Mouse (Mus musculus) heart, adult 18-20 months (tissue): ENCODE measurements around the gene Nav2. TPM values are rescaled to one million over a fixed set of nuclear protein-coding genes. Genes with fewer than 3 reads are reported as not detected.

Experiments used
- DNase-seq, 2 experiments: peaks; one replicate each; pipeline ENCODE4 v3.0.0; 2021 to 2022; ENCODE audit warnings: mixed read lengths in 1 of 2
- total RNA-seq, 2 experiments: library from RNA; stranded (reverse); gene quantifications; 2 replicates each; pipeline ENCODE4 v1.2.3; 2021

The Nav2 gene
- total RNA-seq, 2 experiments from 2014 or later, result 35.5 to 45.2 TPM

DNA sequence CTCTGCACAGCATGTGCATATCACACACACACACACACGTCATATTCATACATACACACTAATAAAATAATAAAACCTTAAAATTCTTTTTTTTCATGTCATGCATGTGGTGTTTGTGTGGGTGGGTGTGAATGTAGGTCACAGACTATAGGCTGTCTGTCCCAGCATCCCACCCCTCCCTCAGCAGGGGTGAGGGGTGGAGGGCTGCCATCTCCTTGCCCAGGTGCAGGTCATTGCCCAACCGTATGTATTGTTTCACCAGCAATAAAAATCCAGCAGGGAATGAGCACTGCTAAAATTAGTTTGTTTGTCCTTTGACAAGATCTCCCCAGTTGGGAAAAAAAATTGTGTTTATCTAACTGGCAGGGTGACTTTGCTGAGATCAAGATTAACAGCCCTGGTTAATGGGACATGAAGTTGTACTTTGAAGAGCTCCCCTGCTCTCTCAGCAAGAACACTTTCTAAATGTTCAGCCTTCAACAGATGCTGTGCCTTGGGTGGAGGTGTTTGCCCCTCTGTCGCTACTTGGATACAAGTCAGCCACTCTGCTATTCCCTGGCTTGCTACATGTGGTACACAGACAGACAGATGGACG lies 580.1 kb downstream of the Nav2 start:
- no peak for DNase-seq

DNA sequence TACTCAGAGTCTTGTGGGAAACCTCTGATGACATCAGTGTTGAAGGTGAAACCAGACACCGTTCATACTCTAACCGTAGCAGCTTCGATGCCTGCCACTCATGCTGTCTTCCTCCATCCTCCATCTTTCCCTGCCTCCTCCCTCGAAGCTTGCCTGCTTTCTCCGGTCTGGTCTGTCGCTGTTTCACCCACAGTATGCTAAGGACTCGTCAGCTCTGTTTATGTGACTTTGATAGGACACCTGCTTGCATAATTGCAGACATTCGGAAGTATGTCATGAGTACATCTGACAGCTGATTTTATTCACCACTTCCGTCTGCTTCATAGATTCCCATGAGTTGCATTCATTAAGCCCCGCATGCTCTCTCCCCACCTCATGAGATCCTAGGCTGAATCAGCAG lies 582.3 kb downstream of the Nav2 start:
- DNase-seq, result no peak

DNA sequence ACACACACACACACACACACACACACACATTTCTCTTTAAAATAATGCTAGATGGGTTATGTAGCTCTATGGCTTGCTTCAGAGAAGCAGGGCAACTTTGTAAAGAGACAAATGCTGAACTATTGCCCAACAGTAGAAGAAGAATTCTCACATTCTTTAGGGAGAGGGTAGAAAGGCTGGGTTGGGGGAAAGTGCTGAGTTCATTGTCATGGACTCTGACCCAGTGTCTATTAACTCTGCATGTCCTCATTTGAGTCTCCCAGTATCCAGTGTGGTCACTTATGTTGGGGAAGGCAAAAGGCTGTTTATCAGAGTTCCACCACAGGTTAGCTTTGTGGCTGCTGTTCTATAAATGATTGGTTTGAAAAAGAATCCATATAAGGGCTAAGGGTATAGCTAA lies 584.1 kb downstream of the Nav2 start:
- DNase-seq, result no peak

DNA sequence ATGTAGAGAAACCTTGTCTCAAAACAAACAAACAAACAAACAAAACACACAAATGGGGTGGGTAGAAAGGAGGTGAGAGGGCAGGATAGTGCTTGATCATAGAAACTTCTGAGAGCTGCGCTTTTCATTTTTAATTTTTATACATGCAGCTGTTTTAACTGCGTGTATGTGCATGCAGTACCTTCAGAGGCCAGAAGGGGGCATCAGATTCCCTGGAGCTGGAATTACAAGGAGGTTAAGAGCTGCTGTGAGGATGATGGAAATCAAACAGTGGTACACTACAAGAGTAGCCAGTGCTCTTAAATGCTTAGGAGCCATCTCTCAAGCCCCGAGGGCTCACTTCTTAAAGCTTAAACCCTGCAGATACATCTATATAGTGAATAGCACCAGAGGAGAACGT lies 584.7 kb downstream of the Nav2 start:
- DNase-seq, result peak in 1 of 2 experiments; percentile 45

DNA sequence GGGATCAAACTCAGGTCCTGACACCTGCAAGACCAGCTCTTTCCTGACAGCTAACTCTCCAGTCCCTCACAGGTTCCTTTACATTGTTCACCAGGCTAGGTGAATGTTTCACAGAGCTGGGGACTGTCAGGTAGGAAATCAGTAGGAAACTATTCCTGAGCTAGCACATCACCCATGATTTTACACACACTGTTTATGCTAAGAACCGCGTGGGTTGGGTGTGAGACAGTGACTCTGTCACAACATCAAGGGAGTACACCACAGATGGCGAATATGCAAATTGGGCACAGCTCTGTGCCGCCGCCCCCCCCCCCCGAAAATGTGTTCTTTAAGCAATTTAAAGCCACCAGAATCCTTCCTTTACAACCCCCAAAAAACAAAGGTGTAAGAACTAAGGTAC lies 586.1 kb downstream of the Nav2 start:
- DNase-seq, result no peak

DNA sequence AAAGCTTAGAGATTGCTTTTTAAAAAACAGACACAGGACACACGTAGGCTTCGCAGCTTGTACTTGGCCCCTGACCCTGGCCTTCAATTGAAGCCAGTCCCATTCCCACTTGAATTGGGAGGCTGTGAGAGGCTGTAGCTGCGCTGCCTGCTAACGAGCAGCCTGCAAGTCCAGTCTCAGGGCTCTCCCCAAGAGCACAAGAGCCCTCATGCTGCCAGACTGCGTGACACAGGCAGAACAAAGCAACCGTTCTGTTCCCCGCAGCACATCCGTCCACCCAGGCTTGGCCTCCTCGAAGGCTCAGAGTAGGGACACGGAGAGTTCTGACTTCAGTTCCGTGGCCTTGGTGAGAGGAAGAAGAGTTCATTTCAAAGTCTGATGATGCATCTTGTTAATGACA lies 587.6 kb downstream of the Nav2 start:
- no peak for DNase-seq

DNA sequence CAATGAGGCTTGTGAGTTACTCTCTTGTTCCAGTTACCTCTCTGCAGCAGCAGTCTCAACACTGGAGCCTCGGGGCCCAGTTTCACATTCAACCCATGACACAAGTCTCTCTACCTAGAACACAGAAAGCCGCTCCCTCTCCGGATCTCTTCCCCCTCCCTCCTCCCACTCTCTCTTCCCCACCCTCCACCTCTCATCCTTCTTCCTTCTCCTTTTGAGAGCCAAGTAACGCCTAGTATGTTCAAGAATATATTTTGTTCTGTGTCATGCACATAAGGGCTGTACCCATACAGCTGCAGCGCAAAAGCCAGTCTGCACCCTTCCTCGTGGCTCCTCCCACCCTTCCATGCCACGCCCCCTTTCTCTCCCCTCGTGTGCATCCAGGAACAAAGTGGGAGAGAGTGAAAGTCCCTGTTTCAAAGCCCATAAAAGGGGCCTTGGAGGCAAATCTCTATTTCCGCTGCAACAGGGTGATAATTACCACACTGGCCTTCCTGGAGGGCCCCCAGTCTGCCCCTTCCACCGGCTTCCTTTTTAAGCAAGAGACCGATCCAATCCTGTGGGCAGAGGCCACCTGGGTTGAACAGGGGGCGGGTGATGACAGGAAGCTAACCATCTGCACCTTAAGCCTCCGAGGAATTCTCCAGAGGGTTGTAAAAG lies 588.4 kb downstream of the Nav2 start:
- peak in 1 of 2 experiments; percentile 27 for DNase-seq

DNA sequence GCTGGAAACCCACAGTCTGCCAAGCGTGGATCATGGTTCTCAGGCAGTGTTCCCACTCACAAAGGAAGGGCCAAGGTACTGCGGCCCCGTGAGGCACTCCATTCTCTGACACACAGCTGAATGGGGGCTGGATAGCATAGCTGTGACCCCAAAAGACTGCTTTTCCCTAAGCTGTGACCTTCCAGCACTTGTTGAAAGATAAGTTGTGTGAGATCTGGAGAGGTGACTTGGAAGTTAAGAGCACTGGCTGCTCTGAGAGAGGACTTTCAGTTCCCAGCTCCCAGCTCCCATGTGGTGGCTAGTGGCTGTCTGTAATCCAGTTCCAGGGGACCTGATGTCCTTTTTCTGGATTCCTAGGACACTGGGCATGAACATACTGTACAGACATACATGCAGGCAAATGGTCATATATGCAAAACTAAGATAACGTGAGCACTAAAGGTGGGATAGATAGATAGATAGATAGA lies 588.9 kb downstream of the Nav2 start:
- DNase-seq, result peak; percentile 35 to 43

DNA sequence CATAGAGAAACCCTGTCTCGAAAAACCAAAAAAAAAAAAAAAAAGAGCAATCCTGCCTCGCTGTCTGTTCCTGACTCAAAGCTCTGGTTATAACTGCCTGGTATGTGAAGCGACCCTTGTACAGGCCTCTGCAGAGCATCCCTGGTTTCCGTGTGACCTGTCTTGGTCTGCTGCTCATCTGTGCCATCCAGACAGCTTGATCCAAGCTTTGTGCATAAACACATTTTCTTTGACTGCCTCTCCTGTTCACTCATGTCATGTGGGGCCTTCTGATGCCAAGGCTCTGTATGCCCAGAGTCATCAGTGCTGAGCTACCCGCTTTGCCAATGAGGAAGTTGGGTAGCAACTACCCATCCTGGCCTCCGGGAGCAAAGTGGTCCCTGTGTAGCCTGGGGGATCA lies 591.1 kb downstream of the Nav2 start:
- DNase-seq, result no peak

DNA sequence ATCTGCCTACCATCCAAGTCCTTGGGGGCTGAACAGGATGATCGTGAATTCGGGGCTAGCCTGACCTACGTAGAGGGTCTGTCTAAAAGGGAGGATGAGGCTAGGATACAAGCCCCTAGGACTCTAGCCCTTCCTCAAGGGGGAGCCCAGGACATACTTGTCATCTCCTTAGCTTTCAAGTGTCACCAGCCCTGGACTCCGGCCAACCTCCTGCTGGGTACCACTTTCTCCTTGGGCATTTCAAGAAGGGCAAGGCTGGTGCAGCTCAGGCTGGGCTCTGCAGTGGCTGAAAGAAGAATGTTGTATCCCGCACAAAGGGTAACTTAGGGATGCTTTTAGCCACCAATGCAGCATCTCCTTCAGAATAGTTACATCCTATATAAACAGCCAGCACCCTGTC lies 592.4 kb downstream of the Nav2 start:
- DNase-seq, result no peak

DNA sequence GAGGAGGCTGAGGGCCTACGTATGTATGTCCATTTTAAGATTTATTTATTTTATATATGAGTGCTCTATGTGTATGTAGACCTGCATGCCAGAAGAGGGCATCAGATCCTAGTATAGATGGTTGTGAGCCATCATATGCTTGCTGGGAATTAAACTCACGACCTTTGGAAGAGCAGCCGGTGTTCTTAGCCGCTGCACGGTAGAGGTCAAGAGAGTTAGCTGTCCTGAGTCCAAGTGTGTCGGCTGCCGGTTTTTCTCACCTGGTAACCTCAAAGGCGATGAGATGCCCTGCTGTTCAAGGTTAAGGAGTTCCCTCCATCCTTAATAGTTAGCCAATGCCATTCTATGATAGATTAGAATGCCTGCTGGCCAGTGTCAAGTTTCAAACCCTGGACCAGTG lies 594.9 kb downstream of the Nav2 start:
- no peak for DNase-seq

DNA sequence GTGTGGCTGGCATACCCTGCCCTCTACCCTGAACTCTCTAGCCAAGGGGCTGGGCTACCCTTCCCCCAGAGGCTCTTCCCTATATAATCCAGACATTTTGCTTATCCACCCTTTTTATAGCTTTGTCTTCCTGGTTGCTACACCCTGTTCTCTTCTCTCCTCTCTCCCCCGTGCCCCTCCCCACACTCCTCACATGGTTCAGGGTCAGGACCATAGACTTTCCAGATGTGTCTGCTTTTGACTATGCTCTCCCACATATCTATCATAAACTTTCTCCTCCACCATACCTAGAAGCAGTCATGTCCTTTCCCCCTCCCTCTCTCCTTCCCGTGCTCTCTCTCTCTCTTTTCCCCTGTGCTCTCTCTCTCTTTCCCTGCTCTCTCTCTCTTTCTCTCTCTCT lies 595.4 kb downstream of the Nav2 start:
- DNase-seq, result no peak

DNA sequence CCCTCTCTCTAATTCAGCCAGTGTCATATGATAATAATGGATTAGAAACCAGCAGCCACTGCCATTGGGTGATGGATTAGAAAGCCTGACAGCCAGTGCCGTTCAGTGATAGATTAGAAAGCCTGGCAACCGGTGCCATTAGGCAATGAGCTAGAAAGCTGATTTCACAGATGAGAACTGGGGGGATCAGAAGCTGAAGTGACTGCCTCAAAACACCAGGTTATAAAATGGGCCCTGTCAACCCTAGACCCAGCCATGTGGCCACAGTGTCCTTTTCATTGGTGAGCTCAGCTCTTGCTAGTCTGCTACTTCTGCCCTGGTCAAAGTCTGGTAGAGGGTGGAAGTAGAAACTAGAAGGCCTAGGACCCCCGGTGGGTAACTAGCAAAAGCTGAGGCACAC lies 595.8 kb downstream of the Nav2 start:
- no peak for DNase-seq

DNA sequence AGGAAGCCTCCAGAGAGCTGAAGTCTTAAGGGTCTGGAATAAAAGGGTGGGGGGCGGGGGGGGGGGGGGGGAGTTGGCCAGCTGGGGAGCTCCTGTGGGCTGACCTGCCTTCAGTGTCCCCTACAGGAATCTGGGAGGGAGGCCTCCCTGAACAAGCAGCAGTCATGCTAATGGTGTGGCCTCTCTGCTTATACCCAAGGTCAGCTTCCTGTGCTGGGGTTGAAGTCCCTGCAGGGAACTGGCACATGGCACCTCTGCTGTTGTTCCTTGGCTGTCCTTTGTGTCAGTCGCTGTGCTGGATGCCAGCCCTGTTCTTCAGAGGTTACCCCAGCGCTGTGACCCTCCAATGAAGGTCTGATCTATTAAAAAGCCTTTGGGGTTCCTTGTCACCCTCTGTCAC lies 596.5 kb downstream of the Nav2 start:
- DNase-seq, result peak; percentile 32 to 68

DNA sequence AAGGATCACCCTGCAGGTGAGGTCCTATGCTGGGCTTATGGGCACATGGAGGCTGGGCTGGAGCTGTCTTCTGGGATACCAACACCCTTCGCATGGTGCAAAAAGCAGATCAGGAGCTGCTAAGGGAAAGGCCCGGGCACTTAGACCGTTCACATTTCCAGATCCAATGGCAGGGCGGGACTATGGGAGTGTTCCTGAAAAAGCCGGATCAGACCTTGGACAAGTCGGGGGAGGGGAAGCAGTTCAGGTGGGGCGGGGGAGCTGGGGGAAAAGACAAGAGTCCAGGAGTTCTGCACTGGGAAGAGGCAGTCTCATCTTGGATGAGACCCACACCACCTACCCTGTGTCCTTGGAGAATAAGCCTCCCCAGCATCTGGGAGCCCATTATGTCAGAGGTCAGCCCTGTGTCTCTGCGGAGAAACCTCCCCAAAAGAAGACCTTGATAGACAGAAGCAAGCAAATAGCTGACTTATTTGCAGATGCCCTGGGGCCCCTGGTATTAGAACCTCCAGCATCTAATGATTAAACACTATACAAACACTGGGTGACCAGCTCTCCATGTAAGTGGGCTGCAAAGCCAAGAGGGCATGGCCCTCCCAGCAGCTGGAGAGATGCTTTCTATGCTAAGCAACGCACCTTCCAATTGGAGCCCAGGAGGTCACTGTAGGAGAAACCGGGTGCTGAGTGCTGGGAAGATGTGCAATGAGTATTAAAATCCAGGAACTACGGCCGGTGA lies 597.7 kb downstream of the Nav2 start:
- DNase-seq, result no peak

DNA sequence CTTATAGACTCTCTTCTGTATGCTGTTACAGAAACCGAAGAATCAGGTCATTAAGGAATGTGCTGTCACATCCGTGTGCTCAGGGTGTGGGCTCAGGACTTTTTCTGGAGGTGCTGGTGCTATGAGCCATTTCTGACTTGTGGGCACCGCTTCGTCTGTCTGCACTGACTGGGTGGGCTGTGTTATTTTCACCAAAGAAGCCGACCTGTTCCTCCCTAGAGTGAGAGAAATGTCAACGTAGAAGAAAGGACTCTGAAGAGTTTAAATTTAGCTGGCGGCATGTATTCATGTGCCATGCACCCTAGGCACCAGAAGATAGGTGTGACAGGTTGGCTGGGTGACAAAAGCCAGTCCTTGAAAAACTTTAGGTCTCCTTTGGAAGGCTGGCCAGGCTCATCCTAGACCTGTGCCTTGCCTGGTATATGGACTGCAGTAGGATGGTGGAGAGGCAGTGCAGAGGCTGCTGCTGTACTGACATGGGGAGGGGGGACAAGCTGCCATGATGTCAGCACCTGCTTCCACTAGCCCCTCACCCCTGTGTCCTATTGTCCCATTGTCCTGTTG lies 599.5 kb downstream of the Nav2 start:
- peak; percentile 56 to 67 for DNase-seq

DNA sequence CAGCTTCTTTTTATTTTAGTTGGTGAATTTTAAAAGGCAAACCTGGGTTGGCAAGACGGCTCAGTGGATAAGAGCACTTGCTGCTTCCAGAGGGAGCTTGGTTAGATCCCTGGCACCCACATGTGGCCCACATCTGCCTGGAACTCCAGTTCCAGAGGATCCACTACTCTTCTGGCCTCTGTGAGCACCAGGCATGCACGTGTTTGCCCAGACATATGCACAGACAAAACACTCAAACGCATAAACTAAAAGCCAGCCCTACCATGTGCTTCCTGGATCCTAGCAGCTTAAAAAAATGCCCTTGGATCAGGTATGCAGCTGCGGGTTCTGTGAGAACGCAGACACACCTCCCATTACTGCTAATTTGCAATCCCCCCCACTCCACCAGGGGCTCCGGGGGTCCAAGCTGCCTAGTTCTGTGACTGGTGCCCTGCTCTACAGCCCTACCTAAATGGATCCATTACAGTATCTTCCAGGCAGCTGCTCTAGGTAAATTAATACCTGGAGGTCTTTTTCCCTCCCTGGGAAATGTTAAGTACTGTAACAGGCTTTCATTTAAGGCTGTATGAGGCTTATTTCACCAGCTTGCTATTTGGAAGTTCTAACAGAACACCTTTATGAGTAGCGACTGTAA lies 603.4 kb downstream of the Nav2 start:
- DNase-seq, result no peak

DNA sequence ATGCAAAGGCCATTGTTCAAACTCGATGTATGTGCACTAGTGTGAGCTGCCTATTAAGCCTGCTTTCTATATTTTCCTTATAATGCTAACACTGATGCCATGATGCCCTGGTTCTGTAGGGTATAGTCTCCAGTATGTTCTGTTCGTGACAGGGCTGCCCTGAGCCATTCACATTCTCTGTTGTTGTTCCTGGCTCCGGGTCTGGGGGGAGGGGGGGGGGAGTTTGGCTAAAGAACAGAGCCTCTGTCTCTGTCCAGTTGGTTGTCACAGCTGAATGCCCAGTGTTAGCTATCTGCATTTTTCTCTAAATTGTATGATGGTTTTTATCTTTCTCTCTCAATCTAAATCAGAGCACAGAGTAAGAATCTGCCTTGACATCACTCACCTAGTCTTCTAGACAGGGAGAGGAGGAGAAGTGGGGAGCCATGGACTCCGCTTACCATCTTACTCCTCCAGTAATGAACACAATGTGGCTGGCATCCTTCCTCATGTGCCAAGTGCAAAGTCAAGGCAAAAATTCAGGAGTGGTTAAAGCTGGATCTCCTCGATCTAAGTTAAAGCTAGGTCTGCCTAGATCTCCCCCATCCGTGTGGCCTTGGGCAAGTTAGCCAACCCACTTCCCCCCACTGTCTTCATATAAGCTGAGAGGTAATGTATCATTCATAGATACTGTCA lies 605.4 kb downstream of the Nav2 start:
- no peak for DNase-seq

DNA sequence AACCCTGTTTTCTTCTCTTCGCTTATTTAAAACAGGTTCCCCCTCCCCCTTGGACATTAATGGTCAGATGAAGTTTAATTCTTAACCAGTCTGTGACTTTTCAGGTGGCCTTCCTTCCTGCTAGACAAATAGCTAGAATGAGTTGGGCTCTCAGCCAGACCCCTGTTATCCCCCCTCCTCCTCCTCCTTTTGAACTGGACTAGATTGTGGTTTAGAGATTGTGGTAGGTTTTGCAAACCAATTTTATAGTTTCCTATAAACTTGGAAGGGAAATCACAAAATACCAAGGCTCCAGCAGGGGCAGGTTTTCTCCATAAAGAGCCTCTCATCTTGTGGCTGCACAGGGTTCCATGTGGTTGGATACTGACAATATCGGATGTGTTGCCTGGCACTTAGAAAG lies 606.5 kb downstream of the Nav2 start:
- DNase-seq, result no peak

DNA sequence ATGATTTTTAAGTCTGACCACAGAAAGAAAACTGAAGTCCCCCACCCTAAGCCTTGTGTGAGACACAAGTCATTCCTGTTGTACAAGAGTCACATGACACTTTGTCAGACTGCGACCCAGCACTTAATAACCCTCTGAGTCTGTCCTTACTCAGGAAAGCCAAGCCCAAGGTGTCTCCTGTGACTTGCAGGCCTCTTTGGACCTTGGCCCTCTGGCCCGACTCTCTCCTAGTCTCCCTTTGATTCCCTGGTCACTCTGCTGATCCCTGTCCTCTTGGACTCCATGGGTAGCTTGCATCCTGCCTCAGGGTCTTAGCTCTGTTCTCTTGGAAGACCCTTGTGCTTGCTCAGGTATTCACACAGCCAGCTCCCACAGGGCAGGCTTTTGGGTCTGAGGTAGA lies 612.0 kb downstream of the Nav2 start:
- DNase-seq, result no peak

DNA sequence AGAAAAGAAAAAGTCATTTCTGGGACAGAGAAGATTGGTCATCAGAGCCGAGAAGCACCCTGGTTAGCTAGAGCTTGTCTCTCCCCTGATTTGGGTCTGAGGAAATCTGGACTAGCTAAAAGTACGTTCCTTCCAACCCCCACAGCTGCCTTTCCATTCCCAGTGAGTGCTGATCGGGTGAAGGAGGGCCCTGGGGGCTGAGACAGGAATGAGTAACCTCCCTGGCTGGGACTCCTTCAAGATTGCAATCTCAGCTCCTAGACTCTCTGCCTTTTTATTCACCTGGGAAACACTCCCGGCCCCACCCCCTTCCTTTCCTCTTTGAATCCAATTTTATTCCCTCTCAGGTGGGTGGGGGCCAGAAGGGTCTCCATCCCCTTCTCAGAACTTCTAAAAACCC lies 612.8 kb downstream of the Nav2 start:
- no peak for DNase-seq

DNA sequence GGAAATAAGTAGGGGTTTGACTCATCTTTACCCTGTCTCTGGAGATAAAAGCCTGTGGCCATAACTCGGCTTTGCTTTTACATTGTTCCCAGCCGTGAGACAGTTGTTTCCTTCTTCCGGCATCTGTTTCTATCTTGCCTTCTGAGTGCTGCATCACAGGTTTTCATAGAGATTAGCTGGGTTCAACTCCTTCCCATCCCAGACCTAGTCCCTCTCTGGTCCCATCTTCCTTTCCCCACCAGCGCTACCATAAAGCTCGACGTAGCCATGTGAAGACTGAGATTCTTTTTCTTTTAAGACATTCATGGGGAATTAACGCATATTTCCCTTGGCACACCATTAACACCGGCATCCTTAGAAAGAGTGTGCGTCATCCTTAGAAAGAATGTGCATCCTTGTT lies 613.5 kb downstream of the Nav2 start:
- DNase-seq, result no peak
